Mouse (Mus musculus) CH12.LX (cell line): ENCODE measurements around the gene Apon. TPM values are rescaled to one million over a fixed set of nuclear protein-coding genes. Genes with fewer than 3 reads are reported as not detected.

ENCODE experiments used
- DNase-seq: peaks from one replicate; pipeline ENCODE4 v3.0.0-alpha.2; 2013; ENCODE audit errors: extremely low read depth
- H3K27ac ChIP-seq: 2 replicates; pipeline ENCODE4 v1.5.1; 2012; ENCODE audit warnings: low read depth, mild to moderate bottlenecking, control low read depth, moderate library complexity; ENCODE audit not compliant: insufficient read depth
- H3K27me3 ChIP-seq: replicated peaks from 2 replicates; pipeline ENCODE3; 2012; ENCODE audit warnings: inconsistent platforms
- H3K36me3 ChIP-seq, 2 experiments: replicated peaks in 1 of 2; 2 replicates each; pipeline versions ENCODE3 to v1.6.1; 2012; ENCODE audit warnings: inconsistent platforms in 1 of 2, low read length in 1 of 2, mild to moderate bottlenecking in 1 of 2, mixed read lengths in 1 of 2, moderate library complexity in 1 of 2; ENCODE audit not compliant: control insufficient read depth in 1 of 2, insufficient read depth in 1 of 2
- H3K4me1 ChIP-seq, 2 experiments: 2 replicates each; pipeline ENCODE4 v1.6.1; 2012; ENCODE audit warnings: inconsistent platforms in 1 of 2, moderate library complexity in 1 of 2; ENCODE audit not compliant: insufficient read depth in 2 of 2, control insufficient read depth in 1 of 2
- H3K4me2 ChIP-seq: 2 replicates; pipeline ENCODE4 v1.6.1; 2012; ENCODE audit warnings: low read depth, mild to moderate bottlenecking, control low read depth; ENCODE audit not compliant: poor library complexity, insufficient read depth, severe bottlenecking
- H3K4me3 ChIP-seq, 3 experiments: fragments of 150-350 bp in 1 of 3; sonication (generic) in 1 of 3; replicated peaks in 1 of 3; 2 replicates each; pipeline versions ENCODE3 to v1.5.1; 2011 to 2012; ENCODE audit warnings: low read depth in 2 of 3, low read length in 2 of 3, mild to moderate bottlenecking in 2 of 3, moderate library complexity in 2 of 3, control low read depth in 1 of 3, improper control_type of control experiment in 1 of 3, inconsistent platforms in 1 of 3, mixed read lengths in 1 of 3; ENCODE audit not compliant: poor library complexity in 1 of 3
- H3K79me2 ChIP-seq: replicated peaks from 2 replicates; pipeline ENCODE4 v1.6.1; 2012; ENCODE audit warnings: mild to moderate bottlenecking, moderate library complexity; ENCODE audit not compliant: control insufficient read depth, poor library complexity, insufficient read depth, severe bottlenecking; ENCODE audit errors: extremely low read depth
- H3K9ac ChIP-seq: 2 replicates; pipeline ENCODE4 v1.6.1; 2012; ENCODE audit warnings: low read depth, mild to moderate bottlenecking, control low read depth, moderate library complexity; ENCODE audit not compliant: insufficient read depth
- H3K9me3 ChIP-seq: replicated peaks from 2 replicates; pipeline ENCODE3; 2012; ENCODE audit warnings: low read length, inconsistent platforms, mixed read lengths
- BHLHE40 ChIP-seq: IDR thresholded peaks from 2 replicates; pipeline ENCODE4 v1.6.1; 2011; ENCODE audit warnings: mild to moderate bottlenecking, low read depth, low read length, improper control_type of control experiment
- CHD1 ChIP-seq: IDR thresholded peaks from 2 replicates; pipeline ENCODE4 v1.6.1; 2012; ENCODE audit warnings: low read depth, low read length, improper control_type of control experiment, inconsistent platforms
- CHD2 ChIP-seq: IDR thresholded peaks from 2 replicates; pipeline ENCODE4 v1.6.1; 2011; ENCODE audit warnings: low read length, improper control_type of control experiment
- CTCF ChIP-seq, 2 experiments: IDR thresholded peaks in 1 of 2; conservative IDR thresholded peaks in 1 of 2; 2 replicates each; pipeline ENCODE4 v1.5.1; 2011 to 2012; ENCODE audit warnings: low read depth in 2 of 2, low read length in 2 of 2, improper control_type of control experiment in 1 of 2, inconsistent platforms in 1 of 2, mild to moderate bottlenecking in 1 of 2, moderate library complexity in 1 of 2
- E2F4 ChIP-seq: IDR thresholded peaks from 2 replicates; pipeline ENCODE4 v1.6.1; 2011; ENCODE audit warnings: low read depth, low read length, improper control_type of control experiment; ENCODE audit not compliant: insufficient replicate concordance
- IRF4 ChIP-seq: IDR thresholded peaks from 2 replicates; pipeline ENCODE4 v1.6.1; 2014; ENCODE audit warnings: low read depth, mild to moderate bottlenecking, inconsistent platforms, low read length, improper control_type of control experiment
- JUND ChIP-seq: conservative IDR thresholded peaks from 2 replicates; pipeline ENCODE4 v1.6.1; 2011; ENCODE audit warnings: low read depth, low read length, improper control_type of control experiment
- KAT2A ChIP-seq: IDR thresholded peaks from 2 replicates; pipeline ENCODE4 v1.6.1; 2012; ENCODE audit warnings: low read length, improper control_type of control experiment, inconsistent platforms; ENCODE audit not compliant: insufficient replicate concordance
- MAX ChIP-seq: IDR thresholded peaks from 2 replicates; pipeline ENCODE4 v1.6.1; 2011; ENCODE audit warnings: low read length, improper control_type of control experiment
- MEF2A ChIP-seq: IDR thresholded peaks from 2 replicates; pipeline ENCODE4 v1.6.1; 2014; ENCODE audit warnings: low read depth, mild to moderate bottlenecking, inconsistent platforms, low read length, improper control_type of control experiment, borderline replicate concordance
- MYC ChIP-seq: IDR thresholded peaks from 2 replicates; pipeline ENCODE4 v1.6.1; 2011; ENCODE audit warnings: low read depth, mild to moderate bottlenecking, improper control_type of control experiment, low read length
- NELFE ChIP-seq: IDR thresholded peaks from 2 replicates; pipeline ENCODE4 v1.6.1; 2011; ENCODE audit warnings: low read depth, low read length, improper control_type of control experiment
- NRF1 ChIP-seq: IDR thresholded peaks from 2 replicates; pipeline ENCODE4 v1.6.1; 2014; ENCODE audit warnings: low read depth, mild to moderate bottlenecking, inconsistent platforms, low read length, improper control_type of control experiment, moderate library complexity
- POLR2A ChIP-seq: IDR thresholded peaks from 2 replicates; pipeline ENCODE4 v1.6.1; 2011; ENCODE audit warnings: low read depth, mild to moderate bottlenecking, improper control_type of control experiment, low read length
- POLR2AphosphoS2 ChIP-seq: IDR thresholded peaks from 2 replicates; pipeline ENCODE4 v1.6.1; 2011; ENCODE audit warnings: low read depth, low read length, improper control_type of control experiment
- RAD21 ChIP-seq: IDR thresholded peaks from 2 replicates; pipeline ENCODE4 v1.6.1; 2011; ENCODE audit warnings: low read depth, mild to moderate bottlenecking, low read length, improper control_type of control experiment, moderate library complexity
- RCOR1 ChIP-seq: conservative IDR thresholded peaks from 2 replicates; pipeline ENCODE4 v1.6.1; 2012; ENCODE audit warnings: low read depth, mild to moderate bottlenecking, inconsistent platforms, low read length, improper control_type of control experiment
- SIN3A ChIP-seq: IDR thresholded peaks from 2 replicates; pipeline ENCODE4 v1.6.1; 2012; ENCODE audit warnings: low read length, improper control_type of control experiment, inconsistent platforms
- SMC3 ChIP-seq: IDR thresholded peaks from 2 replicates; pipeline ENCODE4 v1.6.1; 2011; ENCODE audit warnings: low read depth, low read length, improper control_type of control experiment
- TBP ChIP-seq: conservative IDR thresholded peaks from 2 replicates; pipeline ENCODE4 v1.6.1; 2011; ENCODE audit warnings: low read depth, low read length, improper control_type of control experiment
- TCF12 ChIP-seq: IDR thresholded peaks from 2 replicates; pipeline ENCODE4 v1.6.1; 2014; ENCODE audit warnings: low read depth, mild to moderate bottlenecking, inconsistent platforms, low read length, improper control_type of control experiment
- USF2 ChIP-seq: conservative IDR thresholded peaks from 2 replicates; pipeline ENCODE4 v1.6.1; 2011; ENCODE audit warnings: low read depth, low read length, improper control_type of control experiment
- ZKSCAN1 ChIP-seq: IDR thresholded peaks from 2 replicates; pipeline ENCODE4 v1.6.1; 2012; ENCODE audit warnings: low read depth, inconsistent platforms, low read length, improper control_type of control experiment, borderline replicate concordance
- ZMIZ1 ChIP-seq: IDR thresholded peaks from 2 replicates; pipeline ENCODE4 v1.6.1; 2012; ENCODE audit warnings: low read depth, mild to moderate bottlenecking, inconsistent platforms, low read length, improper control_type of control experiment
- dilution Hi-C: fragments of 300-500 bp; cut with MboI; formaldehyde crosslinking; loops from 2 replicates; pipeline ENCODE4 v1.14.3; 2020; ENCODE audit warnings: low sequenced_read_pairs; ENCODE audit not compliant: extremely low pct_unique_long_range_greater_than_20kb, extremely low pct_ligation_motif_present
- in situ Hi-C: fragments of 300-500 bp; cut with MboI; formaldehyde crosslinking; loops from 3 replicates; pipeline ENCODE4 v1.14.3; 2019; ENCODE audit warnings: low sequenced_read_pairs, low pct_ligation_motif_present, low pct_unique_long_range_greater_than_20kb, mixed read lengths
- polyA plus RNA-seq: library from polyadenylated mRNA; unstranded; fragments of >175 nt; gene quantifications from 2 replicates; pipeline ENCODE4 v1.2.1, GENCODE M21; 2012; ENCODE audit warnings: low read depth; ENCODE audit not compliant: insufficient read length
- total RNA-seq, 2 experiments: library from RNA; depleted of rRNA; stranded (reverse); fragments of 300-350 nt in 1 of 2; fragments of >200 nt in 1 of 2; gene quantifications; 2 replicates each; pipeline ENCODE4 v1.2.3; 2012 to 2014

Gene Apon
- total and polyA plus RNA-seq, 3 experiments: 0.30 to 0.80 (median 0.62) TPM

GRCm38 (mm10) chr10:128232420-128232985, 21.4 kb upstream of the Apon start:
- Histone ChIP-seq H3K4me2 (peak overlapping the region; percentile 87), H3K36me3 (peaks cover 3 to 25% of the 10 kb centered on the region in 2 experiments), H3K27me3 (no peaks in the 10 kb centered on the region), H3K4me3 (peak overlapping the region; percentile 72 to 99 (median 93)), H3K27ac (peak overlapping the region; percentile 91), H3K79me2 (peaks cover 17% of the 10 kb centered on the region), H3K9ac (peak overlapping the region; percentile 100), H3K9me3 (no peaks in the 10 kb centered on the region), H3K4me1 (peaks cover 2 to 28% of the 10 kb centered on the region in 2 experiments; a peak in 2 of 4 replicates)
- peak; percentile 54 to 77 for TF ChIP-seq CTCF (conservative IDR thresholded peaks at IDR 0.05 in 1 of 2, IDR thresholded peaks at IDR 0.05 in 1 of 2; ENCODE audit: low read depth in 2 of 2, low read length in 2 of 2)
- peak; percentile 21; the same call in 1 of the 2 replicates for TF ChIP-seq MYC
- TF ChIP-seq NELFE: no peak
- 0 out of 2 replicates have a peak, but pooled peaks have one; percentile 4 for TF ChIP-seq CHD1
- TF ChIP-seq E2F4: no peak; the same call in 1 of the 2 replicates
- TF ChIP-seq TBP: peak; percentile 55; the same call in 1 of the 2 replicates
- no peak for TF ChIP-seq ZMIZ1
- peak; percentile 26; the same call in 1 of the 2 replicates for TF ChIP-seq SIN3A
- peak; percentile 64 for TF ChIP-seq SMC3
- no peak for TF ChIP-seq POLR2A
- TF ChIP-seq RAD21: peak; percentile 62
- TF ChIP-seq JUND: no peak
- no peak for TF ChIP-seq MEF2A
- no peak for TF ChIP-seq TCF12
- no peak for TF ChIP-seq CHD2
- dilution Hi-C loops: no loop called here
- in situ Hi-C loops: no loop called here
- peak; percentile 83 for DNase-seq

DNA sequence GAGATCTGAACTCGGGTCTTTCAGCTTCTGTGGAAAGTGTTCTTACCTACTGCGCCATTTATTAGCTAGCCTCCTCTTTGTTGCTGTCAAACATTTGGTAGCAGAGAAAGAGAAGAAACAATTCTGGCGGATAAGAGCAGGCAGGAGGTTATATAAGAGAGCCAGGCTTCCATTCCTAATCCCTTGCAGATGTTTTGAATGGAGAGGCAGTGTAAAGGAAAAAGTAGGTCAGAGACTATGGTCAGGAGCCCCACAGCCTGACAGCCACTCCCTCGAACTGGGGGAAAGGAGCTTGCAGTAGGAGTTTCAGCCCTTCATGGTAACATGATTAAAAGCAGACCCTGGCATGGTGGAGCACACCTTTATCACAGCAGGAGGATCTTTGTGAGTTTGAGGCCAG, 17.6 kb upstream of the Apon start:
- Histone ChIP-seq H3K36me3 (peaks cover 18 to 59% of the 10 kb centered on the region in 2 experiments), H3K27me3 (no peaks in the 10 kb centered on the region), H3K4me2 (no peak overlapping the region), H3K4me1 (peaks cover 2 to 21% of the 10 kb centered on the region in 2 experiments; a peak in 2 of 4 replicates), H3K4me3 (no peak overlapping the region), H3K27ac (no peak overlapping the region)
- dilution Hi-C loops: no loop called here
- DNase-seq: no peak
- in situ Hi-C loops: no loop called here
- TF ChIP-seq RCOR1 (no peak), ZKSCAN1 (no peak), BHLHE40 (no peak), JUND (no peak), NRF1 (no peak), POLR2AphosphoS2 (no peak), CHD2 (no peak), IRF4 (no peak), E2F4 (no peak), USF2 (no peak), KAT2A (no peak), SIN3A (no peak), MAX (no peak)
- TF ChIP-seq, all 38 proteins: peak for 0
- Histone ChIP-seq H3K9ac (no peak overlapping the region), H3K9me3 (no peaks in the 10 kb centered on the region), H3K79me2 (peaks cover 17% of the 10 kb centered on the region)
